Mouse (Mus musculus): Measurements from ENCODE around the gene Vwf. TPM values are rescaled to one million over a fixed set of nuclear protein-coding genes. Genes with fewer than 3 reads are reported as not detected.

Vwf gene
- total RNA-seq, 2 experiments from 2014 or later = 13.2 to 23.5 TPM

- Histone ChIP-seq H3K4me3 (no peak overlapping the region), H3K27ac (no peak overlapping the region)
- TF ChIP-seq CTCF (conservative IDR thresholded peaks at IDR 0.05) = no peak
- no peak for DNase-seq (ENCODE audit: low spot score in 2 of 2)
These were observed 51.1 kb downstream of the Vwf start for GRCm38 (mm10) chr6:125597716-125598115.

GRCm38 (mm10) chr6:125600036-125600558, 53.5 kb downstream of the Vwf start:
- Histone ChIP-seq H3K4me3 (no peak overlapping the region), H3K27ac (no peak overlapping the region)
- TF ChIP-seq CTCF (conservative IDR thresholded peaks at IDR 0.05) = peak; percentile 97
- DNase-seq (ENCODE audit: low spot score in 2 of 2) = peak; percentile 66 to 80

- no peak for TF ChIP-seq CTCF (conservative IDR thresholded peaks at IDR 0.05)
- Histone ChIP-seq H3K4me3 (no peak overlapping the region), H3K27ac (no peak overlapping the region)
- DNase-seq (ENCODE audit: low spot score in 2 of 2) = no peak
These were observed 54.1 kb downstream of the Vwf start for GRCm38 (mm10) chr6:125600669-125601068.

- Histone ChIP-seq H3K27ac (no peak overlapping the region), H3K4me3 (no peak overlapping the region)
- no peak for DNase-seq (ENCODE audit: low spot score in 2 of 2)
- no peak for TF ChIP-seq CTCF (conservative IDR thresholded peaks at IDR 0.05)
These were observed 54.6 kb downstream of the Vwf start for GRCm38 (mm10) chr6:125601190-125601589.

GRCm38 (mm10) chr6:125601748-125602147, 55.2 kb downstream of the Vwf start:
- H3K27ac ChIP-seq = no peak overlapping the region
- TF ChIP-seq CTCF (conservative IDR thresholded peaks at IDR 0.05) = no peak
- DNase-seq (ENCODE audit: low spot score in 2 of 2) = no peak
- H3K4me3 ChIP-seq = no peak overlapping the region

- TF ChIP-seq CTCF (conservative IDR thresholded peaks at IDR 0.05) = no peak
- H3K4me3 ChIP-seq = no peak overlapping the region
- H3K27ac ChIP-seq = no peak overlapping the region
- no peak for DNase-seq (ENCODE audit: low spot score in 2 of 2)
These were observed 55.8 kb downstream of the Vwf start for GRCm38 (mm10) chr6:125602354-125602753.

- H3K4me3 ChIP-seq = no peak overlapping the region; the same call in 1 of the 2 replicates
These were observed 56.7 kb downstream of the Vwf start for GRCm38 (mm10) chr6:125603234-125603633.

GRCm38 (mm10) chr6:125603678-125604462, 57.3 kb downstream of the Vwf start:
- TF ChIP-seq CTCF (conservative IDR thresholded peaks at IDR 0.05) = no peak
- H3K4me3 ChIP-seq = no peak overlapping the region
- DNase-seq (ENCODE audit: low spot score in 2 of 2) = no peak
- no peak overlapping the region for H3K27ac ChIP-seq

More at GRCm38 (mm10) chr6:125603234-125603633, 56.7 kb downstream of the Vwf start:
- peak; percentile 43 to 74 for DNase-seq (ENCODE audit: low spot score in 2 of 2)
- H3K27ac ChIP-seq = no peak overlapping the region
- TF ChIP-seq CTCF (conservative IDR thresholded peaks at IDR 0.05) = peak; percentile 93

- peak; percentile 98 for TF ChIP-seq CTCF (conservative IDR thresholded peaks at IDR 0.05)
- Histone ChIP-seq H3K4me3 (no peak overlapping the region), H3K27ac (no peak overlapping the region)
- peak; percentile 66 to 85 for DNase-seq (ENCODE audit: low spot score in 2 of 2)
These were observed 58.1 kb downstream of the Vwf start for GRCm38 (mm10) chr6:125604463-125605191.

- DNase-seq (ENCODE audit: low spot score in 2 of 2) = no peak
- Histone ChIP-seq H3K4me3 (no peak overlapping the region), H3K27ac (no peak overlapping the region)
- TF ChIP-seq CTCF (conservative IDR thresholded peaks at IDR 0.05) = peak; percentile 14; the same call in 1 of the 2 replicates
These were observed 62.5 kb downstream of the Vwf start for GRCm38 (mm10) chr6:125609025-125609424.

GRCm38 (mm10) chr6:125617855-125618254, 71.3 kb downstream of the Vwf start:
- Histone ChIP-seq H3K4me3 (no peak overlapping the region), H3K27ac (no peak overlapping the region)
- TF ChIP-seq CTCF (conservative IDR thresholded peaks at IDR 0.05) = no peak
- DNase-seq (ENCODE audit: low spot score in 2 of 2) = no peak

- peak; percentile 33 to 68 for DNase-seq (ENCODE audit: low spot score in 2 of 2)
These were observed 74.2 kb downstream of the Vwf start for GRCm38 (mm10) chr6:125620764-125621163.

GRCm38 (mm10) chr6:125622434-125622833, 75.9 kb downstream of the Vwf start:
- TF ChIP-seq CTCF (conservative IDR thresholded peaks at IDR 0.05) = peak; percentile 87
- H3K4me3 ChIP-seq = no peak overlapping the region
- no peak overlapping the region for H3K27ac ChIP-seq
- DNase-seq (ENCODE audit: low spot score in 2 of 2) = no peak

More at GRCm38 (mm10) chr6:125620764-125621163, 74.2 kb downstream of the Vwf start:
- Histone ChIP-seq H3K4me3 (no peak overlapping the region), H3K27ac (no peak overlapping the region)
- TF ChIP-seq CTCF (conservative IDR thresholded peaks at IDR 0.05) = peak; percentile 92
